Mouse (Mus musculus): ENCODE results near the gene Fndc3a.

Gene Fndc3a

DNA sequence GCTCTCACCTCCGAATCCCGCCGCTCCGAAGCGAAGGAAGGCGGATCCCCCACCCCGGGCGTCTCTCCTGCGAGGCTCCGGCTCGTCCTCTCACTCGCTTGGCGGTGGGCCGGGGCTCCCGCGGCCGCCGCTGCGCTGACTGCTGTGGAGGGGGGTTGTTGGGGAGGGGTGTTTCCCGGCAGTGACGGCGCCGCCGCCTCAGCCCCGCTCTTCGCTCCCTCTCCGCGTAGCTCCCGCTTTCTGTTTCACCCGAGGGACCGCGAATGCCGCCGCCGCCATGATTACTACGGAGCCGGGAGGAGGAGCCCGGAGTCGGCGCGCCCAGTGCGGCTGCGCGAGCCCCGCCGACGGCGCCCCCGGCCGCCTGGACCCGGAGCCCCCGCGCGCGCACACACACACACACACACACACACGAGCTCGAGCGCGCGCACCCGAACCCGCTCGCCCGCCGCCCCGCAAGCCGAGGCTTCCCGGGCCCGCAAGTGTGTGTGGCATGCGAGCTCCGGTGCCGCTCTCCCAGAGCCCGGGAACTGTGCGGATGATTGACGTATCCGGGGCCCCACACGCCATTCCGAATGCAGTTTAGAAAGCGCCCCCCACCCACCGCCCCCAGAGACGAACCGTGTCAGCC lies at the start of gene Fndc3a:
Gene Fndc3a, minus strand, starts transcription at position 294 of the 631 bp plus-strand sequence.
- DNase-seq (ENCODE audit: low spot score in 2 of 2): peak; percentile 78 to 86

DNA sequence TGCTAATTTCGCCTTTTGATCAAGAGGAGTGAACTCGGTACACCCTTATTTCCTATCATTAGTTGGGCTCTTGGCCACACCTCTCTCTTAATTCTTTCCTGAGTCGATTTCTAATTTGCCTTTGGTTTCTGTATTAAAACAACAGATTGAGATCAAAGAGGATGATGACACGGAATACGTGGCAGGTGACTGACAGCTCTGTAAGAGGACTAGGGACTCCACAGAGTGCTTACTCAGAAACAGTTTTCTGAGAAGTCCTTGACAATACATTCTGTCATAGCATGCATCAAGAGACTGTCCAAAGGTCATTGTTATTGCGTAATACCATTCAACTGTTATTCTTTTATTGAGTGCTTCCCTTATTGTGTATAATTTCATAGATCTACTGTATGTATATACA lies 43.1 kb upstream of the Fndc3a start:
- DNase-seq (ENCODE audit: low spot score in 2 of 2): no peak

DNA sequence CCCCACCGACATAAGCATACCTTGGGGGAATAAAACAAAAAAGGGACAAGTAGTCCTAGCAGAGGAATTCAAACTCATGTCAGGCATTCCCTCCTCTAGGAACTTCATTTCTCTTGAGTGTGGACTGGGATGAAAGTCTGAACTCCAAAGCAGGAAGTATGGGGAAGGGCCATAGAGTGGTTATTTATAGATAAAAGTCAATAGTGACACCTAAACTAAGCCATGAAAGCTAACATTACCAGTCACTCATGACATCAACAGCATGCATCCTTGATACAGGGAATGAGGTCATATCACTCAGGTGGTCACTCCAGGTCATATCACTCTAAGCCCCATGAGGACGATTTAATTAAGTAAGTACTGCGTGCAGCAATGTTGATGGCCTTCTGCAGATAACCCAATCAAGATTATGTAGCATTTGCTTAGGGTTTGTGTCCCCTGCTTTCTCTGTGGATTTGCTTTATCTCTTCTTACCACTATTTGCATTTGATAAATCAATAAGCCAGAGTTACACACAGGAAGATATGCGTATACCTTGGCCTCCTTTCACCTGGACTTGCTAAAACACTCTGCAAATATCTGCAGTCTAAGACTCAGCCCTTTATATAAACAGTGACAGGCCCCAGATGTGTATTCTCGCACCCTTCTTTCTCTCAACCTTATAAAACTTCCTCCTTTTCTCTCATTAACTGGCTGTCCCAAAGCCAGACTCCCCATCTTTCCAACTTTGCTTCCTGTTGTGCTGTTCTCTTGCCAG lies 40.8 kb upstream of the Fndc3a start:
- no peak for DNase-seq (ENCODE audit: low spot score in 2 of 2)

DNA sequence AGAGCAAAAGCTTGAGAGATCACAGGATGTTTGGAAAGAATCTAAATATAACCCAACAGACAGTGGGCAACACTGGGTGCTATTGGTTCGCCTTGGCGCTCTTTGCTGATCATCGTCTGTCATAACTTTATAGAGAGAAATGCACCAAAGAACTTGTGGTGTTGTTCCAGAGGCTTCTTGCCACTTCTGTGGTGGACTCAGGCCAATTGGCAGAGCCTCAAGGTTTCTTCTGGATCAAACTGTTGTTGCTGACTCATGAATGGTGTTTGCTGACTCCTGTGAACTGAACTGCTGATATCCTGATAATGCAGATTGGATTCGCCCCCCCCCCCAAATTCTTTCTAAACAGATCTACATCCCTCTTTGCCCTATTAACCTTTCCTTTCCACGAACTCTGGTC lies 38.5 kb upstream of the Fndc3a start:
- no peak for DNase-seq (ENCODE audit: low spot score in 2 of 2)

DNA sequence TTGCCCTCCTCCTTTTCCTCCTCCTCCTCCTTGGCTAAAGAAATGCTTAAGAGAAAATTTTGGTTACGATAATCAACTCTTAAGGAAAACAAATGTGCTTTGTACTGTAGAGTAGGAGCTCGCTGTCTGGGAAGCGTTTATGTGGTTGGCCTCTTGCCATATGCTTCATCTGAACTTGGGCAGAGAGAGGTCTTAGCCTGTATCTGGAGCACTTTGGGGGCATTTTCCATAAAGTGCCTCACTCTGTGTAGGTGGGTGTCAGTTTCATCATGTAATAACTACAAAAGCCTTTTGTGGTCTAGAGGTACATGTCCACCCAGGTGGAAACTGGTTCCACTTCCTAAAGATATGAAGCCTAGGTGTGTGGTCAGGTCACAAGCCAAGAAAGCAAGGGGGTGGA lies 31.9 kb upstream of the Fndc3a start:
- DNase-seq (ENCODE audit: low spot score in 2 of 2): no peak

DNA sequence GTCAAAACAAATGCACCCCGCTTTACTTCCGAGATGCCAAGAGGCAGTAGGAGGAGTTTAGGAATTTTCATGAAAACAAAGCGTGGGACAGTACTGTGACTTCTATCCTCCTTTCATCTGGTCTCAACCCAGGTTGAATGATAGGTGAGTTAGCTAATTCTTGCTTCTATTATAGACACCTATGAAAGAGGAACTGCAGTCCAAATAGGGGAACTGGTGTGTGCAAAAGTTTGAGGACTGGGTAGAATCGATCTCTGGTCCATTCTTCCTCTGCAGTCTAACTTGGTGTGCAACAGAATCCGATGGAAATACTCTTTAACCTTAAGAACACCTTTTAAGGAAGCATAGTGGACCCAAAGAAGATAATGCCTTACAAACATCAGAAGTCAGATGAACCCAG lies 30.5 kb upstream of the Fndc3a start:
- no peak for DNase-seq (ENCODE audit: low spot score in 2 of 2)

DNA sequence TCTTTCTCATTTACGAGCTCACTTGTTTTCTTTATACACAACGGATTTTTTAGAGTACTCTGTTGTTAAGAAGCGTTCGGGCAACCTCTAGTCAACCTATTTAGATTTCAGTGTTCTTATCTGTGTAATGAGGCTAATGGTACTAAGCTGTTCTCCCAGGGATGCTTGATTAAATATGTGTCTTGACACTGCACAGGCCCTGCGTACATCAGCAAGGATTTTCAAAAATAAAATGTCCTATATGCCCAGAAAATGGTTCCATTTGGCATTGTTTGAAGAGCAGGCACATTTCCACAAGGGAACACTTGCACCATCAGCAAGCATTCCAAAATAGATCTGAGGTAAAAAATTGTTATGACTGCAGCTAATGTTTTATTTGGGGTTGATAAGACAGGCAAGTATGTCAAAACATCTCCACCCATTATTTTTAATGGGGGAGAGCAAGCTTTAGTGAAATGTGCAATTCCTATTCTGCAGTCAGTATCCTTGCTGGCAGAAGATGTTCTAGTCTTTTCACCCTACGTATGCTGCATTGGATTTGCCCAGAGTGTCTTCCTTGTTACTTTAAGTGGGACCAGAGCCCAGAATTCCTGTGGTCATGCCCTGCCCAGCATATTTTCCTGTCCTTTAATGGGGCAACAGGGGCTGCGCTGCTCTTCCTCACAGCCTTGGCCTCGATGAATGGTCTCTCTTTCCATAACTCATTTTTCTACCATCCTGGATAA lies 29.8 kb upstream of the Fndc3a start:
- no peak for DNase-seq (ENCODE audit: low spot score in 2 of 2)

DNA sequence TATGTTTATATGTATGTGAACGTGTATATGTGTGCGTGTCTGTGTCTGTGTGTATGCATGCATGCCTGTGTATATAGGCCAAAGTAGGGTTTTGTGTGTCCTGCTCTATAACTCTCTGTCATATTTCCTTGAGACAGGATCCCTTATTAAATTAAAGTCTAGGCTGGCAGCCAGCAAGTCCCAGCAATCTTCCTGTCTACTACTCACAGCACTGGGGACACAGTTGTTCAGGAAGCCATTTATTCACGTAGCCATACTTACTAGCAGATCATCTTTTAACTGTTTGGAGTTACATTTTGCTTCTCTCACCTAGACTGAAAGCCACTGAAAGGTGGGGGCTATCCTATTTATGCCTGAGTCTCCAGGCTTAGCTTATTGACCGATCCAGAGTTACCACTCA lies 29.0 kb upstream of the Fndc3a start:
- no peak for DNase-seq (ENCODE audit: low spot score in 2 of 2)

DNA sequence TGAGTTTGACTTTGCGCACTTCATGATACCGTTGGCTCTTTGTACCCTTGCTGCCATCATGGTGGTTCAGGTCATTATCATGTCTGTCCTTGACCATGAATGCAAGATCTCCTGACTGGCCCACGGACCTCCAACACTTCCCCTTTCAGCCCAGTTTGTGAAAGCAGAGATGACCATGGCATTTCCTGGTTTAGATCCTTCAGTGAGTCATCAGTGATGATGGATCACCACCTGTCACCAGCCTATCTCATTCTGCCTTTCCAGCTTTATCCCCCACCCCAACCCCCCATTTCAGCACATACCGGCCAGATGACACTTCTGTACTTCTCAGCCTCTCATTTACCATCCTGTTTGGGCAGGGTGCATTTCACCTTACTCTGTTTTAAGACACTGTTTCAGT lies 28.4 kb upstream of the Fndc3a start:
- no peak for DNase-seq (ENCODE audit: low spot score in 2 of 2)

DNA sequence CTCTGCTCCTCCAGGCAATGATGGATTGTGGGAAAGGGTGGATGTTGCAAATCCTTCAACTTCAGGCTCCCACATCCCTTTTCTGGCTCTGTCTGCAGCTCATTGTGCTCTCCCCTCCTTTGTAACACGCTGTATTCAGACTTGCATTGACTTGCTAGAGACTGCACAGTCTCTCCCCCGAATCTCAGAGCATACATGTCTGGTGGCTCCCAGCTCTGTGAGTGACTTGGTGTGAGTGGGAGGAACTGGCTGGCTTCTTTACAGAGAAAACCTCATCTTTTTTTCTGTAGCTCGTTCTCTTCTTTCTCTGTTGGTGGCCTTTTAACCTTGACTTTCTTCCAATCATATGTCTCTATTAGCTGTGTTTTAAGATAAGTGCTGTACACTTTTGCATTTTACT lies 16.1 kb upstream of the Fndc3a start:
- no peak for DNase-seq (ENCODE audit: low spot score in 2 of 2)

DNA sequence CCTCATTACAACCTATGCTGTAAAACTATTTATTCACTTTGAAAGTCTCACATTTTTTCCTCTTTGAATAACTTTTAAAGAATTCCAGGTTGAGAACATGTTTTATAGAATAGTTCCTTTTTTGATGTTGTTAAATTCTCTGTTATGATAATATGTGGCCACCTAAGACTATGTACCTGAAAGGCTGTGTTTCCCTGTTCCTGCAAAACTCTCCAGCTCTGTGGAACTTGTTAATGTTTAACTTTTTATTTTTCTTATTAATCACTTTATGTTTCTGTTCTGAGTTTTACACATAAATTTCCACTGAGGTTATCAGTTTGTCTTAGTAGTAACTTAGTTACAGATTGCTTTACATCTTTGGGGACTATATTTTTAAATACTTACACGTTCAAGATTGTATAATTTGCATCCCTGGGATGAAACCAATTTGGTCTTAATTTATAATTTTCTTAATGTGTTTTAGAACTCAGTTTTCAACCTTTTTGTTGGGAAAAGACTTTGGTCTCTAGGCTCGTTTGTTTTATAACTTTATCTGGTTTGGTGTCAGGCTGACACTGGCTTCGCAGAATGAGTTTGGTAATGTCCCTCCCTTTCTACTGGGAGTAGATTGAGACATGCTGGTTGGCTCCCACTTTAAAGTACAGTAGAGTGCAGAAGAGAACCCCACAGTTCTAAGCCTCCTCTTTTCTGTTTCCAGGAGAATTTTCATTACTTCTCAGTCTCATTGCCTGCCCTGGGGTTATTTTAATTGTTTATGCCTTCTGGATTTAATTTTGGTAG lies 12.7 kb upstream of the Fndc3a start:
- no peak for DNase-seq (ENCODE audit: low spot score in 2 of 2)

DNA sequence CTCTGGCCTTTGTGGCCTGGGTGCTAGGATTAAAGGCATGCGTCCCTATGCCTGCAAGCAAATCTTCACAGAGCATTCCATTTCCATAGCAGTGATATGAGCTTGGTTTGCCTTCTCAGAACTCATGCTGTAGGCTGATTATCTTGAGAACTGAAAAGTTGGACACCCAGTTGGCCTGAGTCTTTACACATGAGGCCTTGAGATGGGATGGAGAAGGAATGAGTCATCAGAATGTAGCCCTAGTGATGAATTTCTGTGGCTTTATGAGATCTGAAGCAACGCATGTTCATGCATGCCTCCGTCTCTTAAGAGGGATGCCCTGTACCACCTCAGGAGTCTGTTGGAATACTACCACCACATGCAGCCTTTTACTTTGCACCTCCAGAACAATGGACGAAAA lies 6.4 kb upstream of the Fndc3a start:
- no peak for DNase-seq (ENCODE audit: low spot score in 2 of 2)

DNA sequence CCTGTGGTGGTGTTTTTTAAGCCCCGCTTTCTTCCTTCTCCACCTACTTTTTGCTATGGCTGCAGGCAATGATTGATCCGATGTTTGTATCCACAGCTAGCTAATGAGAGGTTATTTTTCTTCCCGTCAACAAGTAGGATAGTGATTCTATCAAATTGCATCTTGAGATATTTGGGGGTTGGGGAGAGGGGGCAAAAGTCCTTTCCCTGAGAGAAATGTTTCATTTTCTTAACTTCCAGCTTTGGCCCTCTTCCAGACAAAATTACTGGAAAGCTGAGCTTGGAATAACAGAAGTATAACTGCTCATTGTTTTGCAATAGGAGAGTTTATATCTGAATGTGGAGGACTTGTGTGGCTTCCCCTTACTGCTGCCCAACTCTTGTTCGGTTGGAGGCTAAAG lies 1.3 kb upstream of the Fndc3a start:
- no peak for DNase-seq (ENCODE audit: low spot score in 2 of 2)

DNA sequence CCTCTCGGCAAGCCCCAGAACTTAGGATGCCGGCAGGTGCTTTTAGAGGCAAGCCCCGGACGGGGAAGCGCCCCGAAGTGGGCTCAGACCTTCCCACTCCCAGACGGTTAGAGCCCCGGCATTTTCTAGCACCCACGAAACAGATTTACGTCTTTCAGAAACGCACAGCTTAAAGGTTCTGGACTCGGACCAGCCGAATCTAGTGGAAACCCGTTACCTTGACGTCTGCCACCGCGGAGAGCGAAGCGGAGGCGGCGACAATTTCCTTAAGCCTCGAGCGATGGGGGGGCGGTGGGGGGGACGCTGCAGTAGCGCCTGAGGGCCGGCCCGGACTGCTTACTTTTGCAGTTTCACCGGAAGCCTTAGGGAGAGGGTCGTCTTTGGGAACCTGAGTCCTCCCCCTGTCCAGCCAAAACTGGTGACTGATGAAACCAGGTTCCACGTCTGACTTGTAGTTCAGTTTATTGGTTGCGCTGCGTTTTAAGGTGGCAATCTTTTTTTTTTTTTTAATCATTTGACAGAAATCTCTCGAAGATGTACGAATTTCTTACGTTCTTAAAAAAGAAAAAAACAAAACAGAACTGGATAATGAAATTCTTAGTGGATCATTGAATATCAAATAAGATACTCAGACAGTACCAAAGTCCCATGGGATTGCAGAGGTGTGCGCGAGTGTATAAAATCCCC lies 681 bp upstream of the Fndc3a start:
- DNase-seq (ENCODE audit: low spot score in 2 of 2): peak in 1 of 2 experiments; percentile 11

DNA sequence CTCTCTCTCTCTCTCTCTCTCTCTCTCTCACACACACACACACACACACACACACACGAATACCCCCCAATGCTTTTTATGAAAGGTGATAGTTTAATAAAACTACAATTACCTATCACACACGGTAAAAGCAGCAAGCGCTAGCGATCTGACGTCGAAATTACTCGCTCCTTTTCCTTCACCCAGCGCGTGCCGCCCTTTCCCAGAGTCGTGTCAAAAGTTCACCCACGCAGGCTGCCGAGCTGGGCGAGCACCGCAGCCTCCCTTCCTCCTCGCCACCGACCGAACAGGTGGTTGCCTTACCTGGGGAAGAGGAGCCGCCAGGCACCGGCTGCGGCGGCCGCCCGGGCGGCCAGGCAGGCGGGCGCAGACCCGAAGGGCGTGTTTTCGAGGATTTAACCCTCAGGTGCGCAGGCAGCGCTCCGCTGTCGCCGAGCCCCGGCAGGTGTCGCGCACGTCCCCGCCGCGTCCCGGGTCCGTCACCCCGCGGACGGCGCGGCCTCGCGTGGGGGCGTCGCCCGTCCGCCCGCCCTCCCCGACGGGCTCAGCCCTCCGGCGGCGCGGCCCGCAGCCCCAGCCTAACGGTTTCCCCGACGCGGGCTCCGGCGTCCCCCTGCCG lies 603 bp downstream of the Fndc3a start:
- DNase-seq (ENCODE audit: low spot score in 2 of 2): no peak

DNA sequence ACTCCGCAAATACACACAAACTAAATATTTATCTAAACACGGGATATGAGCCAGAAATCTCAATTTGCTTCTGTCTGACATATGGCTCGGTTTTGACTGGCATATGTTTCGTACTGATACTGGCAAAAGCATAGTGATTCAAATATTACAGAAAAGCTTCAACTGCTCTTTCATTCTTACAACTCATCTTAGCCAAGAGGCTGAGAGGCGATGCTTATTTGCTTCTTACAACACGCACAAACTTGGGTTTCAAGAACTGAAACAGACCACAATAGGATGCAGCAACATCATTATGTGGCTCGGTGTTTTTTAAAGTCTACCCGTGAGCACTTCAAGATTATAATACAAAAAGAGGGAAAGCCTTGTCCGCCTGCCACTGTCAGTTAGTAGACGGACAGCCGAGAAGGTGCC lies 1.2 kb downstream of the Fndc3a start:
- no peak for DNase-seq (ENCODE audit: low spot score in 2 of 2)

DNA sequence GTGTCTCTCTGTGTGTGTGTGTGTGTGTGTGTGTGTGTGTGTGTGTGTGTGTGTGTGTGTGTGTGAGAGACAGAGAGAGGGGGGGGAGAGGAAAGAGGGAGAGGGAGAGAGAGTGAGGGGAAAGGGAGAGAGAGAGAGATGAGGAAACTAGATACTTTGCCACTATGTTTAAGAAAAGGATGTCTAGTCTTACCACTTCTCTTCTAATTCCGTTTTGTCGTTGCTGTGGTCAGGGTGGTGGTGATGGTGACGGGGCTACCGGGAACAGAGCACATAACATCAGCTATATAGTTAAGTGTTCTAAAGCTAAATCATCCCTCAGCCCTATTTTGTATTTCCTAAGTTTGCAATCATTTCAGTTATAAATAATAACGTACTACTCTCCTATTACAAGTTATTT lies 9.7 kb downstream of the Fndc3a start:
- no peak for DNase-seq (ENCODE audit: low spot score in 2 of 2)

DNA sequence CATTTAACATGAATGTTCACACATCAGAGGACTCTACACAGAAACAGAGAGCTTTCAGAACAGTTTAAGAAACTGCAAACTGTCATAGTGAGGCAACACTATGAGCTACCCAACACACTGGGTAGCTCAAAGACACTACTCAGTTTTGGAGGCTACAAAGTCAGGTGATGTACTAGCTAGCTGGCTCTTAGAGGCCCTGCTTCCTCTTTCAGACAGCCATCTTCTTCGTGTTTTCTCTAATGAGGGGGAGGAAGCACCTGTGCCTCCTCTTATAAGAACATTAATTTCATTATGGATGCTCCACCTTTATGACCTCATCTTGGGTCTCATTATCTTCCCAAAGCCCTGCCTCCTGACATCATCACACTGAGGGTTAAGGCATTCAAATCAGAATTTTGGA lies 18.4 kb downstream of the Fndc3a start:
- no peak for DNase-seq (ENCODE audit: low spot score in 2 of 2)

DNA sequence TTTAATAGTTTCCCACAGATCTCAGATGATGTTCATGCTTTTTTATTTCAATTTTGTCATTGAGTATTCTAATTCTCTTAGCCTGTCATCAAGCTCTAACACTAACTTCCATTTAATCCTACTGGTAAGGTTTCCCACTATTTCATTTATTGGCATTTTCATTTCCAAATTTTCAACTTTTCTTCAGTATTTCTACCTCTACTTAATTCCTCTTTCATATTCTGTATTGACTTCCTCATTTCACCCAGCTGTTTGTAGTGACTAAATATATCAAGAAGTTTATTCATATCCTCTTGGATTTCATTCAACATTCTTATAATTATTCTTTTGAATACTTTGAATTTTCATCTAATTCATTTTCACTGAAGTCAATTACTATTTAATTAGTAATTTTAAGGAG lies 20.3 kb downstream of the Fndc3a start:
- no peak for DNase-seq (ENCODE audit: low spot score in 2 of 2)

DNA sequence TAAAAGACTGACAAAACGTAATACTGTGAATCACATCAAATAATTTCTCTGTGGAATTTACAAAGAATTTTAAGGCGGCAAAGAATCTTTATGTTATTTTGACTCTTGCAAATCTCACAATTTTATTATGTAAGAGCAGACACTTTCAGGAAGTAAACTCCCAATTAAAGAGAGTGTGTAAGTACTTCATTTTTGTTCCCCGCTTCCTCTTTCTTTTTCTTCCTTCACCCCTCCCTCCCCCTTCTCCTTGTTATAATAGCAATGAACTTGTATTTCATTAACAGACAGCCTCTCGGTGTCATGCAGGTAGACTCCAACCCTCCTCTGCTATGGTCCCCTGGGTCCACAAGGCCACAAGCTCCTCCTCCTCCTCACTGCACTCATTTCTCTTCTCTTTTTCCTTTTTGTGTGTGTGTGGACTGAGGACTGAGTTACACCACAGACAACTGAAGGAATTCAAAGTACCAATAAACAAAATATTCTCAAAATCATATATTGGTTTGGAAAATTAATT lies 24.9 kb downstream of the Fndc3a start:
- DNase-seq (ENCODE audit: low spot score in 2 of 2): no peak

DNA sequence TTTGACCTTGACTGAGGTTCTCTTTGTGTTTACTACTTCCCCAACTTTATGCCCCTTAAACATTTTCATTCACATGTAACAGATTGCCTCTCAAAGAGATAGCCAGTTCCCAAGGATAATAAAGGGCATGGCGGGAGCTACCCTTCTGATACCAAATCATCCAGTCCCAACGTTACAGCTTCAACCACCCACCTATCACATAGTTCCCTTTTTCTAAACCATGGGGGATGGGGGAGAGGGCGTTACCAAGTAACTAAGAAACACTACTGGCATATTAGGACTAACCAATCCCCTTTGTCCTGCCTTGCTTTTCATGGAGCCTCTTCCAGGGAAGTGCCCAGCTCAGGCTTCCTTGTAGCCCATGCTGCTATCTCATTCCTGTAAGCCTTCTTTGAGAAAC lies 32.6 kb downstream of the Fndc3a start:
- DNase-seq (ENCODE audit: low spot score in 2 of 2): no peak

Data from frontal cortex, postnatal 10 days (tissue).